Mouse (Mus musculus): ENCODE measurements around the gene Clec4n.
"Not testable (repeated sequence)": the region's sequence is repeated elsewhere in the genome, so short reads cannot be mapped to it uniquely, and the experiment has no call there.

Clec4n gene

GRCm38 (mm10) chr6:123292751-123293400 lies 63.2 kb downstream of the Clec4n start:
- no peak for DNase-seq (ENCODE audit: low spot score)

- DNase-seq (ENCODE audit: low spot score): not testable (repeated sequence)
These were observed 63.9 kb downstream of the Clec4n start for GRCm38 (mm10) chr6:123293509-123293908.
